Mouse (Mus musculus) myocyte (in vitro differentiated cells): ENCODE measurements around the gene Gm5475.
"Not testable (repeated sequence)": the region's sequence is repeated elsewhere in the genome, so short reads cannot be mapped to it uniquely, and the experiment has no call there.

Experiments
- E2F4 ChIP-seq: IDR thresholded peaks from one replicate; pipeline ENCODE4 v1.6.1; 2011; ENCODE audit warnings: mild to moderate bottlenecking, control low read depth, moderate library complexity; ENCODE audit not compliant: insufficient read depth
- MAX ChIP-seq: IDR thresholded peaks from one replicate; pipeline ENCODE4 v1.6.1; 2011; ENCODE audit warnings: low read depth, mild to moderate bottlenecking, control low read depth
- POLR2A ChIP-seq: IDR thresholded peaks from one replicate; pipeline ENCODE4 v1.6.1; 2011; ENCODE audit warnings: low read depth, mild to moderate bottlenecking, control low read depth, moderate library complexity; ENCODE audit not compliant: insufficient read length
- REST ChIP-seq: IDR thresholded peaks from one replicate; pipeline ENCODE4 v1.6.1; 2011; ENCODE audit warnings: mild to moderate bottlenecking, control low read depth, moderate library complexity; ENCODE audit not compliant: insufficient read depth, insufficient read length
- SRF ChIP-seq: IDR thresholded peaks from one replicate; pipeline ENCODE4 v1.6.1; 2011; ENCODE audit warnings: low read depth; ENCODE audit not compliant: control insufficient read depth, insufficient read length
- USF1 ChIP-seq: IDR thresholded peaks from one replicate; pipeline ENCODE4 v1.6.1; 2011; ENCODE audit warnings: low read depth, mild to moderate bottlenecking, control low read depth, moderate library complexity

GRCm38 (mm10) chr15:100421758-100422197 is at the start of gene Gm5475:
- TF ChIP-seq USF1, POLR2A, REST, E2F4, MAX, SRF: not testable (repeated sequence)
